Mouse (Mus musculus) kidney, adult 2 months (tissue): ENCODE measurements around the gene Gm20521.

ENCODE experiments used
- CTCF ChIP-seq: fragments of 200-500 bp; conservative IDR thresholded peaks from 2 replicates; pipeline ENCODE4 v1.5.1; 2011; ENCODE audit warnings: low read depth, mild to moderate bottlenecking, control low read depth, low read length, moderate library complexity, mixed read lengths; ENCODE audit not compliant: insufficient read depth, insufficient read length
- POLR2A ChIP-seq: fragments of 200-500 bp; IDR thresholded peaks from one replicate; pipeline ENCODE4 v1.6.1; 2011; ENCODE audit warnings: low read depth, low read length, control low read depth

- TF ChIP-seq CTCF (no peak), POLR2A (no peak)
Observed at GRCm38 (mm10) chr14:54856703-54857102, 26.5 kb upstream of the Gm20521 start.
